Mouse (Mus musculus) forebrain, embryonic 14.5 days (tissue): ENCODE data around the gene Rfx8. TPM values are rescaled to one million over a fixed set of nuclear protein-coding genes. Genes with fewer than 3 reads are reported as not detected.

Experiments used
- ATAC-seq: fragments of 200-750 bp; cut with Nextera tagmentation; 2 replicates; pipeline ENCODE4 v1.8.0; 2017; ENCODE audit warnings: mild to moderate bottlenecking, moderate library complexity
- DNase-seq: peaks from one replicate; pipeline ENCODE4 v3.0.0-alpha.2; 2015; ENCODE audit warnings: low spot score
- H3K27ac ChIP-seq: fragments of 300-500 bp; sonication (generic); 2 replicates; pipeline ENCODE4 v1.5.1; 2014; ENCODE audit warnings: low read depth, mild to moderate bottlenecking, control low read depth, low read length, moderate library complexity
- H3K27me3 ChIP-seq: fragments of 300-500 bp; sonication (generic); replicated peaks from 2 replicates; pipeline ENCODE4 v1.6.1; 2014; ENCODE audit warnings: low read length, control low read depth, mixed read lengths; ENCODE audit not compliant: control insufficient read depth, insufficient read depth
- H3K36me3 ChIP-seq: fragments of 300-500 bp; sonication (generic); 2 replicates; pipeline ENCODE4 v1.6.1; 2014; ENCODE audit warnings: low read length, control low read depth; ENCODE audit not compliant: control insufficient read depth, insufficient read depth
- H3K4me1 ChIP-seq: fragments of 300-500 bp; sonication (generic); 2 replicates; pipeline ENCODE4 v1.6.1; 2014; ENCODE audit warnings: antibody characterized with exemption, low read length, control low read depth; ENCODE audit not compliant: control insufficient read depth, insufficient read depth
- H3K4me2 ChIP-seq: fragments of 300-500 bp; sonication (generic); 2 replicates; pipeline ENCODE4 v1.6.1; 2014; ENCODE audit warnings: mild to moderate bottlenecking, control low read depth, low read length
- H3K4me3 ChIP-seq: fragments of 300-500 bp; sonication (generic); 2 replicates; pipeline ENCODE4 v1.5.1; 2014; ENCODE audit warnings: low read depth, low read length, control low read depth
- H3K9ac ChIP-seq: fragments of 300-500 bp; sonication (generic); 2 replicates; pipeline ENCODE4 v1.6.1; 2014; ENCODE audit warnings: mild to moderate bottlenecking, low read length, control low read depth, moderate library complexity
- H3K9me3 ChIP-seq: fragments of 300-500 bp; sonication (generic); replicated peaks from 2 replicates; pipeline ENCODE4 v1.6.1; 2016; ENCODE audit warnings: low read length, control low read depth, mixed read lengths; ENCODE audit not compliant: control insufficient read depth
- WGBS: fragments of 180-500 bp; shearing (Covaris S2); extraction: QIAGEN DNeasy Blood & Tissue Kit; methylation state at CpG from one replicate; pipeline ENCODE4 v1.1.7; 2014; 5-methylcytosine and 5-hydroxymethylcytosine counted together
- polyA plus RNA-seq: library from polyadenylated mRNA; unstranded; fragments of >200 nt; fragmentation: Nextera tagmentation; extraction: Ambion mirVana; gene quantifications from 2 replicates; pipeline ENCODE4 v1.2.1, GENCODE M21; 2014

Gene Rfx8
- polyA plus RNA-seq, 1 experiment from 2014 or later = 0.19 TPM

DNA sequence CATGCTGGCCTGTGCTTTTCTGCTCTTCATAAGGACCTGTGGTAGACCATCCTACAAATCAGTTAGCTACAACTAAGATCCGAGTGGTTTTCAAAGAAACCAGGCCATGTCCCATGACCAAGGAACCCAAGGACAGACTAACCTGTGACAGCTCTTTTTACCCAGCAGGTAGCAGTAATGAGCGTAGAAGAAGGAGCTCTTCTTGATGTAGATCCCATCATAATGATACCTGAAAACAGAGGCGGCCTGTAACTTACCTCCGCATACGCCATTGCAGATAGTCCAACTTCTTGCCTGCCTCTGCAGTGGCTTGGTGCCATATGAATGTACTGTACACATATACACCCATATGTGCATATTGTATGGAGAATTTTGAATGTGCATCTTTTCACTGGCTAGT, 10.8 kb downstream of the Rfx8 start:
- ATAC-seq (no peak), DNase-seq (no peak)
- 93% methylated on average over 5 of the region's 5 CpGs for WGBS
- no peaks in the 10 kb centered on the region for H3K36me3 ChIP-seq
- H3K4me3 ChIP-seq = no peak overlapping the region
- no peak overlapping the region for H3K27ac ChIP-seq
- no peaks in the 10 kb centered on the region for H3K9me3 ChIP-seq
- no peak overlapping the region for H3K9ac ChIP-seq
- H3K4me1 ChIP-seq = no peaks in the 10 kb centered on the region
- H3K4me2 ChIP-seq = no peak overlapping the region
- no peaks in the 10 kb centered on the region for H3K27me3 ChIP-seq

DNA sequence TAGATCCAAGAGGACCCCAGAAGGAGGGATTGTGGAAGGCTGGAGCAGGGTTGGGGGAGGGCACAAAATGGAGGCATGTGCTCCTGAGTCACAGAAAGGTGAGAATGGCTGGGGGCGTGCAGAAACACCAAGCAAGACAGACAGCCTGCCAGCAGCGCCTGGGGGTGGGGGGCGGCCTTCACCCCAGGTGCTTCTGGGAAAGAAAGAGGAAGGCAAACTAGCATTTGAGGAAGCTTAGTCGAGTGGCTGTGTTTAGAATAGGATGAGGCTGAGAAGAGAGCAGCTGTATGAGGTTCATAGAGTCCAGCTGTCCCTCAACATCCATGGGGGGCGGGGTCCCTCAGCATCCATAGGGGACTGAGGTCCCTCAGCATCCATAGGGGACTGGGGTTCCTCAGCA, 12.0 kb downstream of the Rfx8 start:
- H3K36me3 ChIP-seq = no peaks in the 10 kb centered on the region
- 89% methylated on average over 5 of the region's 5 CpGs for WGBS

DNA sequence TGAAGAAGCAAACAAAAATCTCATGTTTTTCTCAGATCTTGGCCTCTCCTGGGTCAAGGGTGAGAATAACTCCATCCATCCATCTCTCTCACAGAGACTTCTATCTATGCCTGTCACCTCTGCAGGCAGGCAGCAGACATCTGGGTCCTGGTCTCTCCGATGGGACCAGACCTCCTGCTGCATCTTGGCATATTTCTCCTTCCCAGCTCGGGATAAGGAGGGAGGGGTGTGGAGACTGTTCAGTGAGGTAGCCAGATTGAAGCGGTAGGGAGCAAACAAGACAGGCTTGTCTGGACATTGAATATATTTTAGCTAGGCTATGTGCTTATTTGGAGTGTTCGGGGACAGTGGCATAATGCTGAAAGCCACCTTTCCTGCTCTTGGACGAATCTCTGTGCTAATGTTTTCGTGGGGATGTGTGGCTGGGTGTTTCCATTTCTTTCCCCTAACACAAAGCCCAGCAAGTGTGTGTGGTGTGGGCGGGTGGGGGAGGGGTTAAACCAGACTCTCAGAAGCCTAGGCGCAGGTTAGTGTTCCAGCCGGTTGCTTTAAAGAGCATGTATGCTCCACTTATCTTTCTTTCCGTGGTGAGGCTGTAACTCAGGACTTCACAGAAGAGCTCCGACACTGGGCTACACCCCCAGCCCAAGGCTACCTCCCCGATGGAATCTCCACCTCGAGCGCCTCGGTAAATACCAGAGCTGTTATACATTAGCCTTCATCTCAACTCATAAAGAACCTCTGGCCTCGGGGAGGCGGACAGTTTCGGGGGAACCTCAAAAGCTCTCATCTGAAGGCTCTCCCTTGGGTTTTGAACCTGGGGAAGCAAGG, 18.4 kb downstream of the Rfx8 start:
- H3K4me3 ChIP-seq = no peak overlapping the region
- ATAC-seq = peak; percentile 36; the same call in 1 of the 2 replicates
- no peak overlapping the region for H3K9ac ChIP-seq
- H3K4me1 ChIP-seq = peaks cover 20% of the 10 kb centered on the region
- 22% methylated on average over 18 of the region's 18 CpGs for WGBS
- H3K27me3 ChIP-seq = no peaks in the 10 kb centered on the region
- no peaks in the 10 kb centered on the region for H3K36me3 ChIP-seq
- no peak overlapping the region for H3K27ac ChIP-seq
- H3K9me3 ChIP-seq = no peaks in the 10 kb centered on the region
- H3K4me2 ChIP-seq = no peak overlapping the region
- no peak for DNase-seq

More for the DNA sequence above, 12.0 kb downstream of the Rfx8 start:
- no peak for ATAC-seq
- H3K4me3 ChIP-seq = no peak overlapping the region
- H3K9me3 ChIP-seq = no peaks in the 10 kb centered on the region
- H3K4me1 ChIP-seq = no peaks in the 10 kb centered on the region
- H3K9ac ChIP-seq = no peak overlapping the region
- H3K27me3 ChIP-seq = no peaks in the 10 kb centered on the region
- no peak overlapping the region for H3K27ac ChIP-seq
- no peak overlapping the region for H3K4me2 ChIP-seq
- no peak for DNase-seq

- no peaks in the 10 kb centered on the region for H3K27me3 ChIP-seq
- H3K36me3 ChIP-seq = no peaks in the 10 kb centered on the region
- 0 out of 2 replicates have a peak overlapping the region, but pooled peaks have one; percentile 37 for H3K9ac ChIP-seq
- DNase-seq (peak; percentile 80), ATAC-seq (peak; percentile 78)
- under 1% methylated on average over 9 of the region's 9 CpGs for WGBS
- H3K9me3 ChIP-seq = no peaks in the 10 kb centered on the region
- H3K4me3 ChIP-seq = no peak overlapping the region
- H3K4me2 ChIP-seq = peak overlapping the region; percentile 14; the same call in 1 of the 2 replicates
- peaks cover 20% of the 10 kb centered on the region for H3K4me1 ChIP-seq
- 0 out of 2 replicates have a peak overlapping the region, but pooled peaks have one; percentile 10 for H3K27ac ChIP-seq
These were observed 19.6 kb downstream of the Rfx8 start for GRCm38 (mm10) chr1:39701274-39701602.

- Histone ChIP-seq H3K36me3 (no peaks in the 10 kb centered on the region), H3K27ac (0 out of 2 replicates have a peak overlapping the region, but pooled peaks have one; percentile 10), H3K9ac (0 out of 2 replicates have a peak overlapping the region, but pooled peaks have one; percentile 37), H3K9me3 (no peaks in the 10 kb centered on the region), H3K4me1 (peaks cover 20% of the 10 kb centered on the region), H3K4me3 (no peak overlapping the region), H3K27me3 (no peaks in the 10 kb centered on the region), H3K4me2 (no peak overlapping the region)
- peak; percentile 44; the same call in 1 of the 2 replicates for ATAC-seq
- peak; percentile 38 for DNase-seq
- 3% methylated on average over 7 of the region's 7 CpGs for WGBS
These were observed 20.1 kb downstream of the Rfx8 start for GRCm38 (mm10) chr1:39700599-39701273.

GRCm38 (mm10) chr1:39698456-39698855, 22.3 kb downstream of the Rfx8 start:
- H3K4me2 ChIP-seq = no peak overlapping the region
- no peaks in the 10 kb centered on the region for H3K9me3 ChIP-seq
- no peaks in the 10 kb centered on the region for H3K27me3 ChIP-seq
- WGBS = 20% methylated on average over 6 of the region's 6 CpGs
- peaks cover 22% of the 10 kb centered on the region for H3K4me1 ChIP-seq
- ATAC-seq (no peak), DNase-seq (no peak)
- no peak overlapping the region for H3K27ac ChIP-seq
- H3K4me3 ChIP-seq = no peak overlapping the region
- H3K36me3 ChIP-seq = no peaks in the 10 kb centered on the region
- no peak overlapping the region for H3K9ac ChIP-seq

GRCm38 (mm10) chr1:39695198-39695597, 25.6 kb downstream of the Rfx8 start:
- 0 out of 2 replicates have a peak, but pooled peaks cover 5% of the 10 kb centered on the region for H3K4me1 ChIP-seq
- DNase-seq (no peak), ATAC-seq (no peak)
- H3K9me3 ChIP-seq = no peaks in the 10 kb centered on the region
- WGBS = 30% methylated on average over 4 of the region's 4 CpGs
- H3K4me2 ChIP-seq = no peak overlapping the region
- H3K4me3 ChIP-seq = no peak overlapping the region
- H3K9ac ChIP-seq = no peak overlapping the region
- no peaks in the 10 kb centered on the region for H3K27me3 ChIP-seq
- H3K27ac ChIP-seq = no peak overlapping the region
- H3K36me3 ChIP-seq = no peaks in the 10 kb centered on the region

DNA sequence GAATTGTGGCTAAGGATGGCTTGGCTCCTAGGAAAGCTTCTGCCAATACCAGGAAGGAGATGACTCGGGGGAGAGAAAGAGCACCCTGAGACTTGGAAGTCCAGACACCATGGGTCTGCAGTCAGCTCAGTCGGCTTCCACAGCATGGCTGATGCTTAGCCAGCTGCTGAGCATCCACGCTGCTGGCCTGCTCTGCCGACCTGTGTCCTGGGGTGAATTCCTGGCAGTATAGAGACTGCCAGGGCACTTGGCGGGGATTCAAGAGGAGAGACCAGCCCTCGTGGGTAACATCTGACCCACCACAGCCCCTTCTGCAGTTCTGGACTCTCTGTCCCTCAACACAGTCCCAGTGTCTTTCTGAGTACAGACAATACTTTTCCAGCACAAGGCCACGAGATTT, 26.0 kb downstream of the Rfx8 start:
- no peak for DNase-seq
- Histone ChIP-seq H3K4me1 (0 out of 2 replicates have a peak, but pooled peaks cover 5% of the 10 kb centered on the region), H3K9ac (no peak overlapping the region), H3K27me3 (no peaks in the 10 kb centered on the region), H3K9me3 (no peaks in the 10 kb centered on the region), H3K36me3 (no peaks in the 10 kb centered on the region), H3K27ac (no peak overlapping the region), H3K4me2 (no peak overlapping the region), H3K4me3 (no peak overlapping the region)
- WGBS = 38% methylated on average over 7 of the region's 7 CpGs
- no peak for ATAC-seq

DNA sequence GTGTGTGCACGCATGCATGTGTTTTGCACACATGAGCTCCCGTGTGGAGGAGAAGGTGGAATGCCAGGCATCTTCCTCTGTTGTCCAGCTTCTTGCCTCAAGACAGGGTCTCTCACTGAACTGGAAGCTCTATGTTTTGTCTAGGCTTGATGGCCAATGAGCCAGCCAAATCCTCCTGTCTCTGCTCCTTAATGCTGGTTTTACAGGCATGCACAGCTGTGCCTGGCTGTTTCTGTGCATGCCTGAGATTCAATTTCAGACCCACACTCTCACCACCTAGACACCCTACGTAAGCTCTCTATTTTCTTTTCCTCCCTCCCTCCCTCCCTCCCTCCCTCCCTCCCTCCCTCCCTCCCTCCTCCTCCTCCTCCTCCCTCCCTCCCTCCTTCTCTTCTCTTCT, 28.8 kb downstream of the Rfx8 start:
- no peak for ATAC-seq
- no peak for DNase-seq
- H3K36me3 ChIP-seq = no peaks in the 10 kb centered on the region
- no peaks in the 10 kb centered on the region for H3K9me3 ChIP-seq
- 82% methylated on average over 3 of the region's 3 CpGs for WGBS
- H3K27ac ChIP-seq = no peak overlapping the region
- no peak overlapping the region for H3K4me2 ChIP-seq
- H3K27me3 ChIP-seq = no peaks in the 10 kb centered on the region
- H3K4me3 ChIP-seq = no peak overlapping the region
- 0 out of 2 replicates have a peak, but pooled peaks cover 3% of the 10 kb centered on the region for H3K4me1 ChIP-seq
- H3K9ac ChIP-seq = no peak overlapping the region
